Mouse (Mus musculus): ENCODE data around the gene Olfr968.

Gene Olfr968

GRCm38 (mm10) chr9:39783153-39783552, at the start of gene Olfr968:
Gene Olfr968 (minus strand): TSS chr9:39783253.
- no peak for DNase-seq (ENCODE audit: low spot score)

- DNase-seq (ENCODE audit: low spot score) = no peak
These were observed 25.5 kb upstream of the Olfr968 start, which contains the start of gene Olfr970 for GRCm38 (mm10) chr9:39808560-39808959. Gene Olfr970 (plus strand): TSS chr9:39808860.

- DNase-seq (ENCODE audit: low spot score) = no peak
These were observed 7.5 kb upstream of the Olfr968 start, which contains the start of gene Olfr969 for GRCm38 (mm10) chr9:39790558-39790957. Gene Olfr969 (plus strand): TSS chr9:39790945.

GRCm38 (mm10) chr9:39746428-39746827, 36.6 kb downstream of the Olfr968 start:
- no peak for DNase-seq (ENCODE audit: low spot score)

GRCm38 (mm10) chr9:39745949-39746348, 37.1 kb downstream of the Olfr968 start, which contains the start of gene Olfr967:
Gene Olfr967 (plus strand): TSS chr9:39746249.
- DNase-seq (ENCODE audit: low spot score) = no peak

- no peak for DNase-seq (ENCODE audit: low spot score)
These were observed 42.3 kb downstream of the Olfr968 start for GRCm38 (mm10) chr9:39740741-39741140.

- DNase-seq (ENCODE audit: low spot score) = no peak
These were observed 52.4 kb downstream of the Olfr968 start, which contains the start of gene Olfr150 for GRCm38 (mm10) chr9:39730678-39731077. Gene Olfr150 (plus strand): TSS chr9:39730978.

All from ovary, postnatal 14 days (tissue).